12 mouse cellular contexts compared by ENCODE assay signal in genomic region chr15:101293025-101293621, GRCm38 (mm10). TPM values are rescaled to one million over a fixed set of nuclear protein-coding genes. Genes with fewer than 3 reads are reported as not detected.
DNase-seq lines count a peak whose midpoint lies in the region; ATAC-seq and TF ChIP-seq lines count a peak whose summit lies in the region.
"Had no signal": no experiment of that assay in that cellular context is flagged by ENCODE, and none has a peak within 500 bp of the region (broad histone marks: within the 10 kb centered on the region; RNA-seq: fewer than 3 reads in every experiment).

Gene 6030408B16Rik, plus strand, starts transcription at chr15:101293212.

- 0 out of 2 replicates have a peak, but pooled peaks have one; percentile 10 for ATAC-seq in liver, embryonic 15.5 days (ENCODE audit: insufficient read depth)
- ATAC-seq in liver, embryonic 12.5 days = no peak
- no peak for ATAC-seq in heart, embryonic 14.5 days (ENCODE audit: insufficient number of reproducible peaks, insufficient read depth, low FRiP score, low read depth)
- peak; percentile 25; the same call in 1 of the 2 replicates for ATAC-seq in stomach, embryonic 14.5 days (ENCODE audit: insufficient number of reproducible peaks, insufficient read depth, low FRiP score, low read depth)

- H3K36me3 ChIP-seq in liver, embryonic 15.5 days (replicated peaks) = peaks cover 38% of the 10 kb centered on the region
- peaks cover 42% of the 10 kb centered on the region for H3K36me3 ChIP-seq in liver, embryonic 12.5 days
- H3K36me3 ChIP-seq in heart, embryonic 14.5 days (ENCODE audit: control insufficient read depth, insufficient read depth, low read length) = peaks cover 41% of the 10 kb centered on the region
- peaks cover 24% of the 10 kb centered on the region for H3K36me3 ChIP-seq in stomach, embryonic 14.5 days (ENCODE audit: control insufficient read depth, insufficient read depth, low read length)

- TF ChIP-seq CTCF in gastrocnemius, adult 2 months (IDR thresholded peaks at IDR 0.05) = no peak

- no peak within 1 kb of the TSS for H3K4me3 ChIP-seq in gastrocnemius, adult 2 months
- no peak within 1 kb of the TSS for H3K4me3 ChIP-seq in liver, embryonic 15.5 days (replicated peaks)
- H3K4me3 ChIP-seq in liver, embryonic 12.5 days = no peak within 1 kb of the TSS
- no peak within 1 kb of the TSS for H3K4me3 ChIP-seq in heart, embryonic 14.5 days (ENCODE audit: control insufficient read depth in 1 of 2, insufficient read depth in 1 of 2, low read depth in 1 of 2, low read length in 2 of 2)
- H3K4me3 ChIP-seq in stomach, embryonic 14.5 days (ENCODE audit: low read depth, low read length) = peak within 1 kb of the TSS; percentile 25
- H3K4me3 ChIP-seq: megakaryocyte, embryonic 14.5 days had no signal

- no peaks in the 10 kb centered on the region for H3K4me1 ChIP-seq in liver, embryonic 15.5 days (replicated peaks)
- no peaks in the 10 kb centered on the region for H3K4me1 ChIP-seq in liver, embryonic 12.5 days
- peaks cover 9 to 12% of the 10 kb centered on the region in 2 experiments for H3K4me1 ChIP-seq in heart, embryonic 14.5 days (ENCODE audit: control insufficient read depth in 2 of 2, insufficient read depth in 2 of 2, low read length in 2 of 2)
- peaks cover 22% of the 10 kb centered on the region for H3K4me1 ChIP-seq in stomach, embryonic 14.5 days (ENCODE audit: control insufficient read depth, insufficient read depth, low read length)

- DNase-seq in gastrocnemius, adult 2 months = no peak
- DNase-seq in gastrocnemius, postnatal 10 days = no peak
- no peak for DNase-seq in cerebellum, adult 11-12 months
- DNase-seq in right cerebral cortex, adult 2 months (ENCODE audit: low spot score in 2 of 2) = no peak
- DNase-seq: adrenal gland, adult 8-10 months; cerebellum, postnatal 10 days had no signal

- no peaks in the 10 kb centered on the region for H3K27me3 ChIP-seq in liver, embryonic 15.5 days
- no peaks in the 10 kb centered on the region for H3K27me3 ChIP-seq in liver, embryonic 12.5 days (replicated peaks)
- no peaks in the 10 kb centered on the region for H3K27me3 ChIP-seq in heart, embryonic 14.5 days (ENCODE audit: control insufficient read depth, insufficient read depth, low read length)
- H3K27me3 ChIP-seq in stomach, embryonic 14.5 days (ENCODE audit: control insufficient read depth, insufficient read depth, low read length) = no peaks in the 10 kb centered on the region

- WGBS in liver, embryonic 15.5 days (ENCODE audit: insufficient replicate concordance) = 62% methylated on average over 18 of the region's 18 CpGs
- 69% methylated on average over 18 of the region's 18 CpGs for WGBS in liver, embryonic 12.5 days (ENCODE audit: insufficient replicate concordance)
- 38% methylated on average over 18 of the region's 18 CpGs for WGBS in heart, embryonic 14.5 days
- 40% methylated on average over 18 of the region's 18 CpGs for WGBS in stomach, embryonic 14.5 days

- peak within 1 kb of the TSS; percentile 61 for H3K27ac ChIP-seq in gastrocnemius, adult 2 months
- H3K27ac ChIP-seq in liver, embryonic 15.5 days (replicated peaks) = no peak within 1 kb of the TSS
- no peak within 1 kb of the TSS for H3K27ac ChIP-seq in liver, embryonic 12.5 days
- H3K27ac ChIP-seq in heart, embryonic 14.5 days (replicated peaks in 1 of 2; ENCODE audit: control insufficient read depth in 1 of 2, insufficient read depth in 1 of 2, low read depth in 2 of 2, low read length in 2 of 2) = no peak within 1 kb of the TSS
- peak within 1 kb of the TSS; percentile 91 for H3K27ac ChIP-seq in stomach, embryonic 14.5 days (ENCODE audit: low read length)

- intact Hi-C loops in gastrocnemius, adult 2 months (cut with DNase I) = no loop called here

- no peaks in the 10 kb centered on the region for H3K9me3 ChIP-seq in liver, embryonic 15.5 days (replicated peaks)
- H3K9me3 ChIP-seq in liver, embryonic 12.5 days (replicated peaks) = no peaks in the 10 kb centered on the region
- H3K9me3 ChIP-seq in heart, embryonic 14.5 days (ENCODE audit: control insufficient read depth, low read length) = no peaks in the 10 kb centered on the region
- no peaks in the 10 kb centered on the region for H3K9me3 ChIP-seq in stomach, embryonic 14.5 days (ENCODE audit: control insufficient read depth, low read depth, low read length)
- H3K9me3 ChIP-seq: megakaryocyte, embryonic 14.5 days had no signal

- H3K4me2 ChIP-seq in liver, embryonic 15.5 days = no peak within 1 kb of the TSS
- H3K4me2 ChIP-seq in liver, embryonic 12.5 days = no peak within 1 kb of the TSS
- 0 out of 2 replicates have a peak within 1 kb of the TSS, but pooled peaks have one; percentile 8 for H3K4me2 ChIP-seq in heart, embryonic 14.5 days (ENCODE audit: low read length)
- peak within 1 kb of the TSS; percentile 41 for H3K4me2 ChIP-seq in stomach, embryonic 14.5 days (replicated peaks; ENCODE audit: low read depth, low read length)

- no peak within 1 kb of the TSS for H3K9ac ChIP-seq in liver, embryonic 15.5 days
- no peak within 1 kb of the TSS for H3K9ac ChIP-seq in liver, embryonic 12.5 days
- no peak within 1 kb of the TSS for H3K9ac ChIP-seq in heart, embryonic 14.5 days (ENCODE audit: low read length)
- H3K9ac ChIP-seq in stomach, embryonic 14.5 days (replicated peaks; ENCODE audit: low read depth, low read length) = peak within 1 kb of the TSS; percentile 15; the same call in 1 of the 2 replicates

RNA-seq across cellular contexts. Expression of gene 6030408B16Rik, which starts in this region (rescaled TPM):
- under 1 TPM; 0.20 to 0.36 TPM for total RNA-seq in gastrocnemius, adult 2 months (2021)
- under 1 TPM; 0.54 to 0.77 TPM for total RNA-seq in gastrocnemius, postnatal 10 days (2021)
- 0.30 and 0.81 TPM in 2 replicates for polyA plus RNA-seq in liver, embryonic 15.5 days (2015; fragmentation: Nextera tagmentation; extraction: Ambion mirVana)
- 0.17 and 0.19 TPM in 2 replicates for polyA plus RNA-seq in liver, embryonic 12.5 days (2016; fragmentation: Nextera tagmentation; extraction: Ambion mirVana)
- polyA plus RNA-seq in heart, embryonic 14.5 days (2014; fragmentation: Nextera tagmentation; extraction: Ambion mirVana) = 0.85 and 1.8 TPM in 2 replicates
- 20.1 and 25.0 TPM in 2 replicates for polyA plus RNA-seq in stomach, embryonic 14.5 days (2014; fragmentation: Nextera tagmentation; extraction: Ambion mirVana)
- total RNA-seq: hematopoietic stem cell, adult 5-6 weeks had no signal

Comparison
In these comparisons a context has a peak if more than half of its experiments do, and no peak if none do; other contexts are left out.
1. Peak in ATAC-seq in liver, embryonic 15.5 days; RNA of the gene not detected or under 1 TPM.
2. H3K27ac ChIP-seq: peak in gastrocnemius, adult 2 months (single experiment) and stomach, embryonic 14.5 days (single experiment); none in liver, embryonic 15.5 days (single experiment), liver, embryonic 12.5 days (single experiment) and heart, embryonic 14.5 days (0 of 2).
3. H3K4me2 ChIP-seq: peak in heart, embryonic 14.5 days (single experiment) and stomach, embryonic 14.5 days (single experiment); none in liver, embryonic 15.5 days (single experiment) and liver, embryonic 12.5 days (single experiment).